Mouse (Mus musculus): ENCODE data around the gene Nthl1. TPM values are rescaled to one million over a fixed set of nuclear protein-coding genes. Genes with fewer than 3 reads are reported as not detected.
"Not testable (repeated sequence)": the region's sequence is repeated elsewhere in the genome, so short reads cannot be mapped to it uniquely, and the experiment has no call there.

The Nthl1 gene
- total RNA-seq, 2 experiments from 2014 or later = 4.2 to 6.6 TPM

GRCm38 (mm10) chr17:24646381-24646780 lies 13.9 kb downstream of the Nthl1 start:
- no peak for DNase-seq (ENCODE audit: low spot score in 2 of 2)
- intact Hi-C loops (cut with DNase I) = no loop called here

- intact Hi-C loops (cut with DNase I) = no loop called here
- no peak for DNase-seq (ENCODE audit: low spot score in 2 of 2)
These were observed 15.0 kb downstream of the Nthl1 start for GRCm38 (mm10) chr17:24647493-24647892.

GRCm38 (mm10) chr17:24648731-24649377 lies 16.4 kb downstream of the Nthl1 start:
- intact Hi-C loops (cut with DNase I) = no loop called here
- no peak for DNase-seq (ENCODE audit: low spot score in 2 of 2)

- intact Hi-C loops (cut with DNase I) = loop anchor here (5.0 kb wide), 1 partner anchor 112 kb away; no protein-coding TSS in a partner anchor
- DNase-seq (ENCODE audit: low spot score in 2 of 2) = peak in 1 of 2 experiments; percentile 49
These were observed 17.1 kb downstream of the Nthl1 start for GRCm38 (mm10) chr17:24649581-24650069.

- intact Hi-C loops (cut with DNase I) = loop anchor here (5.0 kb wide), 1 partner anchor 113 kb away; no protein-coding TSS in a partner anchor
- DNase-seq (ENCODE audit: low spot score in 2 of 2) = peak in 1 of 2 experiments; percentile 45
These were observed 17.7 kb downstream of the Nthl1 start, which contains the start of gene Slc9a3r2 for GRCm38 (mm10) chr17:24650070-24650616. Slc9a3r2 (minus strand) TSS chr17:24650327.

- intact Hi-C loops (cut with DNase I) = loop anchor here (5.0 kb wide), 1 partner anchor 113 kb away; no protein-coding TSS in a partner anchor
- no peak for DNase-seq (ENCODE audit: low spot score in 2 of 2)
These were observed 18.3 kb downstream of the Nthl1 start for GRCm38 (mm10) chr17:24650766-24651165.

- no peak for DNase-seq (ENCODE audit: low spot score in 2 of 2)
- intact Hi-C loops (cut with DNase I) = loop anchor here (2.0 to 5.0 kb wide), 2 partner anchors 19 to 115 kb away; partner anchors contain the start of genes Nthl1 and Tsc2
These were observed 19.4 kb downstream of the Nthl1 start for GRCm38 (mm10) chr17:24651835-24652234.

GRCm38 (mm10) chr17:24653967-24654710 lies 21.7 kb downstream of the Nthl1 start:
- intact Hi-C loops (cut with DNase I) = loop anchor here (2.0 to 5.0 kb wide), 2 partner anchors 21 to 117 kb away; partner anchors contain the start of genes Nthl1 and Tsc2
- no peak for DNase-seq (ENCODE audit: low spot score in 2 of 2)

GRCm38 (mm10) chr17:24654969-24655368 lies 22.5 kb downstream of the Nthl1 start:
- intact Hi-C loops (cut with DNase I) = loop anchor here (5.0 kb wide), 1 partner anchor 118 kb away; no protein-coding TSS in a partner anchor

GRCm38 (mm10) chr17:24658017-24658758 lies 25.7 kb downstream of the Nthl1 start, which contains the start of gene Npw:
Npw (minus strand) TSS chr17:24658457.
- DNase-seq (ENCODE audit: low spot score in 2 of 2) = no peak
- intact Hi-C loops (cut with DNase I) = no loop called here

More at GRCm38 (mm10) chr17:24654969-24655368, 22.5 kb downstream of the Nthl1 start:
- DNase-seq (ENCODE audit: low spot score in 2 of 2) = no peak

GRCm38 (mm10) chr17:24667011-24667410 lies 34.5 kb downstream of the Nthl1 start:
- intact Hi-C loops (cut with DNase I) = loop anchor here (5.0 kb wide), 2 partner anchors 35 to 120 kb away; partner anchors contain the start of genes Nthl1, Pkd1 and Tsc2

GRCm38 (mm10) chr17:24667416-24667815 lies 34.9 kb downstream of the Nthl1 start:
- intact Hi-C loops (cut with DNase I) = loop anchor here (5.0 kb wide), 2 partner anchors 35 to 120 kb away; partner anchors contain the start of genes Nthl1, Pkd1 and Tsc2

More at GRCm38 (mm10) chr17:24667011-24667410, 34.5 kb downstream of the Nthl1 start:
- not testable (repeated sequence) for DNase-seq (ENCODE audit: low spot score in 2 of 2)

GRCm38 (mm10) chr17:24669214-24669544 lies 36.7 kb downstream of the Nthl1 start:
- DNase-seq (ENCODE audit: low spot score in 2 of 2) = not testable (repeated sequence)
- intact Hi-C loops (cut with DNase I) = loop anchor here (5.0 kb wide), 2 partner anchors 37 to 122 kb away; partner anchors contain the start of genes Nthl1, Pkd1 and Tsc2

More at GRCm38 (mm10) chr17:24667416-24667815, 34.9 kb downstream of the Nthl1 start:
- DNase-seq (ENCODE audit: low spot score in 2 of 2) = no peak

- peak; percentile 94 to 97 for DNase-seq (ENCODE audit: low spot score in 2 of 2)
- intact Hi-C loops (cut with DNase I) = loop anchor here (5.0 kb wide), 2 partner anchors 37 to 122 kb away; partner anchors contain the start of genes Nthl1, Pkd1 and Tsc2
These were observed 37.2 kb downstream of the Nthl1 start, which contains the start of gene Zfp598 for GRCm38 (mm10) chr17:24669545-24670245. Zfp598 (plus strand) TSS chr17:24669687.

GRCm38 (mm10) chr17:24670246-24670844 lies 37.9 kb downstream of the Nthl1 start:
- no peak for DNase-seq (ENCODE audit: low spot score in 2 of 2)
- intact Hi-C loops (cut with DNase I) = no loop called here

- intact Hi-C loops (cut with DNase I) = no loop called here
- no peak for DNase-seq (ENCODE audit: low spot score in 2 of 2)
These were observed 38.9 kb downstream of the Nthl1 start for GRCm38 (mm10) chr17:24671346-24671745.

- intact Hi-C loops (cut with DNase I) = no loop called here
- no peak for DNase-seq (ENCODE audit: low spot score in 2 of 2)
These were observed 39.7 kb downstream of the Nthl1 start for GRCm38 (mm10) chr17:24672141-24672540.

GRCm38 (mm10) chr17:24674277-24674676 lies 41.8 kb downstream of the Nthl1 start:
- peak; percentile 64 to 73 for DNase-seq (ENCODE audit: low spot score in 2 of 2)
- intact Hi-C loops (cut with DNase I) = no loop called here

Data from left cerebral cortex, postnatal 36 days (tissue).